Mouse (Mus musculus): Measurements from ENCODE around the gene Cyp2u1.

The Cyp2u1 gene

DNA sequence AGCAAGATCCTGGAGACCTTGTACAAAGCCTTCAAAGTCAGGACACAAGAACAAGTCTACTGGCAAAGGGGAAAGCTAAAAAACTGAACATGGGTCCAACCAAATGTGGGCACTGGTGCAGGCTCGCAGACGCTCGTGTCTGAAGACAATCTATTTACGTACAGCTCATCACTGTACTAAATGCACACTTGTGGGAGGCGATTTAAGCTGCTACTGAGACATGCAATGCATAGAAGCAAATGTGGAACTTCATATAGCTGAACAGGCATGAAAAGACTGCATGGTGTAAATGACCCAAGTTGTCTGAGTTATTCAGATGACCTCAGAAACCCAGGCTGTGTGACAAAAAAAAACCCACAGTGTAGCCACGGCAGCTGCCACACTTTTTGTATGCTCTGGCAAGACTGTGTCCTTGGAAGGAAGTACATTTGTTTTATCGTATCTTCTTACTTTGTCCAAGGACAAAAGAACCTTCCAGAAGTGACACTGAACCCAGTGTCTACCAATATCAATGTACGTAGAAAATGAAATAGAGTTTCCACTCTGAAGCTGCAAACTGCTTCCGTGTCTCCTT is 43.5 kb downstream of the Cyp2u1 start:
- DNase-seq (ENCODE audit: extremely low read depth, low read depth, low spot score): no peak

DNA sequence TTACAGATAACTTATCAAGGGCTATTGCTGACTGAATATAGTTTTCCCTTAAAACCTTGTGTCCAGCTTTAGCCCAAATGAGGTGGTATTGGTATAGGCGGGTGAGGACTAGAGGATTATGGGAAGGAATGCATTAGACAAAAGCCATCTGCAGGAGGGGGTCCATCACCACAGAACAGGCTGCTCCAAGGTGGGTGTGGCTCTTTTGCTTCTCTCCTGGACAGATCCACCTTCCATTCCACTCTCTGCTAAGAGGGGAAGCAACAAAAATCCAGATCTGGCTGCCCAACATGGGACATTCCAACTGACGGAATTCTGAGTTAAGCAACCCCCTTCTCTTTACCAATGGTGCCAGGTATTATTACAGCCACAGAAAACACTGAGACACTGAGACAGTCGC is 44.1 kb downstream of the Cyp2u1 start:
- no peak for DNase-seq (ENCODE audit: extremely low read depth, low read depth, low spot score)

DNA sequence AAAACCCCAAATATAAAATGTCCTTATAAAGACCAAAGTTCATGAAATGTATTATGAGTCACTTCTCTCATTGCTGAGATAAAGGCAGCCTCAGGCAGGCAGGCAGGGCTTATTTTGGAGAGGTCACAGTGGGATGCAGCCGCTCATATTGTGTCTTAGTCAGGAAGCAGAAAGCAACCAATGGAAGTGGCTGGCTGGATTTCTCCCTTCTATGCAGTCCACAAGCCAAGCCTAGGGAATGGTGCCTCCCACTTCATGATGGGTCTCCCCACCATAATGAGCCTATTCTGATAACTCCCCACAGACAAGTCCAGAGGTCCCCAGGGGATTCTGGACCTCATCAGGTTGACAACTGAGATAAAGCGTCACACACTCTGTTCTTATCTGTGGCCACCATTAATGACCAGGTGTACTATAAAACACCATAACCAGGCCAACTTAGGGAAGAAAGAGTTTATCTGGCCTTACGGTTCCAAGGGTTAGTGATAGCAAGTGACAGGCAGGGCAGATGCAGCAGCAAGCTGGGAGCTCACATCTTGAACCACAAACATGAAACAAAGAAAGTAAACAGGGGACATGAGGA is 47.5 kb downstream of the Cyp2u1 start:
- DNase-seq (ENCODE audit: extremely low read depth, low read depth, low spot score): no peak

DNA sequence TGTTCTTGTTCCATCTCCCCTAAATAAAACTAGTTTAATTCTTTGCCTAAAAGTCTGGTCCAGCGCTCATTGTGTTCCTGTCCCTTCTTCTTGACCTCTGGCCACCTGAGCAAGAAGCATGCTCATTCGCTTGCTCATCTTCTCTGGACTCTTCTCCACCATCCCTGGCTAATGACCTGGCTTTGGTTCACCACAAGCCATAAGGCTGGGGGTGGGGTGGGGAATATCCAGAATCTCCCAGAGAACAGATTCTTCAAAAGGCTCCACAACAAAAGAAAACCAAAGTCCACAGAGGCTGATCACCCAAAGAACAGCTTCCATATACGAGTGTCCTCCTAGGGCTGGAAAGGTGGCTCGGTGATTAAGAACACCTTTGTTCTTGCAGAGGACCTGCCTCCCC is 48.0 kb downstream of the Cyp2u1 start:
- DNase-seq (ENCODE audit: extremely low read depth, low read depth, low spot score): no peak

DNA sequence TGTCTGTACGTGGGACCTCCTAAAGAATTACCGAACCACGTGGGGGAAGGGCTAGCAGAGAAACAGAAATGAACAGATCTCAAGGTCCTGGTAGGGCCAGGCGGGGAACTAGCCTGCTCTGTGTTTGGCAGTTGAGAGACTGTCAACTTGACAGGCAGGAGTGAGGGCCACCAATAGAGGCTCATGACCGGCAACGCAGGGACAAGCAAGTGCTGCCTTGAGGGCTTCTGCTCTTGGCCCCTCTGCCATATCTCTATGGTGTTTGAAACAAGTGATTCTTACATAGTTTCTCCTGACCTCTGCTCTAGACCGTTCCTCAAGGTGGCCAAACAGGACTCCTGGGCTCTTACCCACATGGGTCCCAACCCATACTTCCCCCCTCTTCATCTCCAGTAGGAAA is 51.4 kb downstream of the Cyp2u1 start:
- no peak for DNase-seq (ENCODE audit: extremely low read depth, low read depth, low spot score)

DNA sequence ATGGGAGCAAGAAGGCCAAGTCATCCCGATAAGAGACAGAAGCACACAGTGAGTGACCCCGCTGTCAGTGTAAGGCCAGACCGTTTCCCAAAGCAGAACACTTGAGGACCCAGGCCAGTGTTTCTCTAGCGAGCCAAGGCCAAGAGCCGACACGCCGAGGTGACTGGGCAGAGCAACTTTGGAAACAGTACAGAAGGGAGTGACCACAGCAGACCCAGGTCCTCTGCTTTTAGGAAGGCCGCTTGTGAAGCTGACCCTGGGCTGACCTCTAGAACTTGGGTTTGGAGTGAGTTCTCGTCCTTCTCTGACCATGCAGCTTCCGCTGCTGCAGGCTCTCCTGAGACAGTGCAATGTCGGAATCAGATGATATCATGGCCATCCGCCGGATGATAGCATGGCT is 52.0 kb downstream of the Cyp2u1 start:
- no peak for DNase-seq (ENCODE audit: extremely low read depth, low read depth, low spot score)

DNA sequence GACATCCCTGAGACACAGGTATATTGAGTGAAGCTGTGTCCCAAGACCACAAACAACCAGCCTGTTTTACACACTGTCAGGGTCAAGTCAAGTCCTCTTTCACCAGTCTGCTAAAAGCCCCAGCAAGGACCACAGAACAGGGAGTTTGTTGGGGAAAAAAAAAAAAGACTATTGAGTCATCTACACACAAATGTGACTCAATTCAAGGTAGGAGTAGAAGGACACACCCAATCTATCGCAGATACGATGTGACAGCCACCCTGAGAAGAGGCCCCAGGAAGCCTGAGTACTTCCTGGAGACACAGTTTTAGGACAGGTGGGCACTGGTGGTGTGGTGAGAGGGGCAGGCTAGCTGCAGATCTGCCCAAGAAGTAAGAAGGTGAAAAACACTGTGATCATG is 52.7 kb downstream of the Cyp2u1 start:
- DNase-seq (ENCODE audit: extremely low read depth, low read depth, low spot score): no peak

DNA sequence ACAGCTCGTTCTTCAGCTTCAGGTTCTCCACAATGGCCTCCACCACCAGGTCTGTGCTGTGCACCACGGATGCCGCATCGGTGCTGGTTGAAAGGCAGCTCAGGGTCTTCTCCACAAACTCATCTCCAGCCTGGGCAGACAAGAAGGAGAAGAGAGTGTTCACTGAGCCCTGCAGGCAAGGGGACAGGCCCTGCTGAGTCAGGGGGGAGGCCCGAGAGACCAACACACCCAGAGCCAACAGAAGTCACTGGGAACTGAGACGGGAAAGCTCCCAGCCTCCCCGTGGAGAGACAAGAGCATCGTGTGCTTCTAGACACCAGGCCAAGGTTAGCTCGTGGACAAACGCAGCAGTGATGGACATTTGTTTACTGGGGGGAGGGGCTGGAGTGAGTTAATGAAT is 54.6 kb downstream of the Cyp2u1 start:
- no peak for DNase-seq (ENCODE audit: extremely low read depth, low read depth, low spot score)

DNA sequence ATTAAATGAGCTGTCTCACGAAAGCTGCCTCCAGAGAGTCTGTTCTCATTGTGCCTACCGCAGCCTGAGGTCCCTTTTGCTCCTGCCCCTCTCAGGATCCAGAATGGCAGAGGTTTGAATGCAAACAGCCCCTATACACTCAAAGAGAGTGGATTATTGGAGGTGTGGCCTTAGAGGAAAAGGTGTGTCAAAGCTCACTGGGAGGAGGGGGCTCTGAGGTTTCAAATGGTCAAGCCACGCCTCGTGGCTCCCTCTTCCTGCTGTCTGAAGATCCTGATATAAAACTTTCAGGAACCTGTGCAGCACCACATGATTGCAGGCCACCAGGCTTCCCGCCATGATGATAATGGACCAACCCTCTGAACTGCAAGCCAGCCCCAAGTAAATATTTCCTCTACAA is 55.2 kb downstream of the Cyp2u1 start:
- no peak for DNase-seq (ENCODE audit: extremely low read depth, low read depth, low spot score)

DNA sequence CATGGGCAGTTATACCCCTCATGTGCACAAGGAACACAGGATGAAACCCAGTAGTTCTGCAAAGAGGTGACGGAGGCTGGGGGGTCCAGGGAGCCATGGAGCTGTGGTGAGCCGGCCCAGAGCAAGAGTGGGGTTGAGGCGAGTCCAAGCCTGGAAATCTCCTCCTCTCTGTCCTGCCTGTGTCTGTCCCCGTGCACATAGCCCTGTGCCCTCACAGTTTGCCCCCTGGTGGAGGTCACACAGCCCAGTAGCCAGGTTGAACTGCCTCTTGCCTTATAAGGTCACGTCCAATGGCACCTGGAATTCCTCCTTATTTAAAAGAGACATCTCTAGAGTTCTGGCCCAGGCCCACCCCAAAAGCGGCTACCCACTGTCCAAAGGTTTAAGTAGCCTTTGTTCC is 55.6 kb downstream of the Cyp2u1 start:
- no peak for DNase-seq (ENCODE audit: extremely low read depth, low read depth, low spot score)

DNA sequence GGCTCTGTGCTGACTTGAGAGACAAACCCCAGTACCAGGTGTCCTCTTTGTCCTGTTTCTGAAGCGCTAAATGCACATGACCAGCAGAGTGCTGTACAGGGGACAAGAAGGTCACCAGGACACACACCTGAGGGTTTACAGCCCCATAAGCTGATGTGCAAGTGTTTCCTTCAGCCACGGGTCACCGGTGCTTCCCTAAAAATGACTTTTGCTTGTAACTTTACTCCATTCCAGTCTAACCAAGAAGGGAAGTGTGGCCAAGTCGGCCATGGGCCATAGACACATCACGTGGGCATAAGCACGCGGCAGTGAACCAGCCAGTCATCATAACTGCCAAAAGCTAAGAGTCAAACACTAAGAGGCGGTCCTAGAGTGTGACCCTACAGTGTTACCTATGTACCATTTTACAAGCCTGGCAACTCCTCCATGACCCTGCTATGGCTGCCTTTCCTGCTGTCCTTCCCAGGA is 56.4 kb downstream of the Cyp2u1 start:
- DNase-seq (ENCODE audit: extremely low read depth, low read depth, low spot score): no peak

DNA sequence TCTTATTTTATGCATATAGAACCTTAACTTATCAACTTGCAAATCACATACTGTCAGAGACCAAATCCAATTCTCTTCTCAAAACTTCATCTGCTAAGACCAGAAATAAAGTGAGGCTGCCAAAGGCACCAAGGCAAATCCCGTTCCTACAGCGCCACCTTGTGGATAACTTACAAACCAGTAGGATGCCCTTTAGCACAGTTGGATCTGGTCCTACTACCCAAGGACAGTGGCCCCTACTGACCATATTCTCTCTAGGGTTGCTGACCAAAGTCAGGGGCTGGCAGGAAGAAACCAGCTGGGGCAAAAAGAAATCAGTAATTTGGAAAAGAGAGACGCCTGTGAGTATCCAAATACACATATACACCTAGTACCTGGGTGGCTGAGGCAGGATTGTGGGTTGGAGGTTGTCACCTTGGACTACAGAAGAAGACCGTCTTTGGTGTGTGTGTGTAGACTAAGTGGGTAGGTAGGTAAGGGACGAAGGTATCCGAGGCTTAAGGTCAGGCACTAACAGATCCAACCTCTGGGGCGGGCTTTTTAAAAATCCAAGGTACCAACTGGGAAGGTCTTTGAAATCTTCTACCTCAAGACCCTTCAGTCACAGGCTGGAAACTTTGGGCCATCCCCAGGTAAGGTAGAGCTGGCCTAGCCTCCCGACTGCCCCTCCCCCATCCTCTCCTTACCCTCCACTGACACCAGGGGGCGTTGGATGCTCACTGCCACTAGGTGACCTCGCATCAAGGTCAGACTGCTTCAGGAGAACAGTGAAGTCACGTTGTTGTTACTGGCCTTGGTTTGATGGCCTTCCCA is 57.1 kb downstream of the Cyp2u1 start:
- DNase-seq (ENCODE audit: extremely low read depth, low read depth, low spot score): no peak
